Comparison of ENCODE assay signal across 8 mouse cellular contexts in the genomic region with DNA sequence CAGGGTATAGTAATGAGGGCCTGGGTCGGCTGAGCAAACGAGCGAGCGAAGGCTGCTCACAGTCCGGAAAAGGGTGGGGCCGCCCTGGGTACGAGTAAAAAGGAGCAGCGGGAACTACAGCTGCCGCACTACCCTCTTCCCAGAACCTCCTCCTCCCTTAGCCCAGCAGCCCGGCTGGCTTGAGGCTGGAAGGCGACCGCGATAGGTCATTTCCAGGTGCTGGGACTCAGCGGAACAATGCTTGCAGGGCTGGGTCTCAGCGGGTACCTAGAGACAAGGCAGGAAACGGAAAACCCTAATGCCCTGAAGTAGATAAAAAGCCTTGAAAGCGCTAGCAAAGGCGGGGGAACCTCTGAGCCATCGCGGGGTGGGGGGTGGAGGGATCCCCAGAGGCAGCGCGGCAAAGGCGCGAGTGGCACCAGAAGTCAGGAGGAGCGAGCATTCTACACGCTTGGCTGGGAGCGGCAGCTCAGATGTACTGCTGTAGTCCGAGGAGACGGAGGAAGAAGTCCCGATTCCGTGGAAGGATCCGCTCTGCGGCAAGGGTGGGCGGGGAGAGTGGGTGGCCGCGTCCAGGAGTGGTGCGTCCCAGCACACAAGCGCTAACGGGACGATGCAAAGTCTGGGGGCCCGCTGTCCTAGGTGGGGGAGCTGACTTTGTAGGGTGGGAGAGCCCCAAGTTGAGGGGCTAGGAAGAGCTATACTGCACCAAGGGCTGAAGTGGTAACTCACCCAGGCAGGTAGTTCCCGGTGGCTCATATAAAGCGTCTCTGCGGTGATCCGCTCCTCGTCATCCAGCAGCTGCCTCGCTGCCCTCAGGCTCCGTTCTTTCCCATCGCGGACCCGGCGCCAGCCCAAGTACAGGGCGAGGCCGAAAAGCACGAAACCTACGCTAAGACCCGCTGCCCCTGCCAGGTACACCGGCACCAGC. TPM values are rescaled to one million over a fixed set of nuclear protein-coding genes. Genes with fewer than 3 reads are reported as not detected.
DNase-seq lines count a peak whose midpoint lies in the region; ATAC-seq and TF ChIP-seq lines count a peak whose summit lies in the region.

No protein-coding gene starts in this region.

- H3K4me3 ChIP-seq in forebrain, embryonic 14.5 days (ENCODE audit: low read depth, low read length), result peak overlapping the region; percentile 64
- H3K4me3 ChIP-seq in hindbrain, embryonic 13.5 days, result peak overlapping the region; percentile 70
- peak overlapping the region; percentile 69 for H3K4me3 ChIP-seq in limb, embryonic 14.5 days (replicated peaks; ENCODE audit: low read length)
- peak overlapping the region; percentile 58 for H3K4me3 ChIP-seq in midbrain, embryonic 14.5 days (replicated peaks; ENCODE audit: low read depth, low read length)

- 0 out of 2 replicates have a peak, but pooled peaks cover 7% of the 10 kb centered on the region for H3K27me3 ChIP-seq in forebrain, embryonic 14.5 days (replicated peaks; ENCODE audit: control insufficient read depth, insufficient read depth, low read length)
- H3K27me3 ChIP-seq in hindbrain, embryonic 13.5 days, result peaks cover 31% of the 10 kb centered on the region
- no peaks in the 10 kb centered on the region for H3K27me3 ChIP-seq in limb, embryonic 14.5 days (ENCODE audit: control insufficient read depth, insufficient read depth, low read length)
- H3K27me3 ChIP-seq in midbrain, embryonic 14.5 days (ENCODE audit: control insufficient read depth, insufficient read depth, low read length), result peaks cover 10% of the 10 kb centered on the region; the same call in 1 of the 2 replicates

- no peak for TF ChIP-seq POLR2A in limb, embryonic 14.5 days (IDR thresholded peaks at IDR 0.05; ENCODE audit: borderline replicate concordance, extremely low read depth, insufficient read depth, insufficient read length)

- peaks cover 7% of the 10 kb centered on the region; the same call in 1 of the 2 replicates for H3K4me1 ChIP-seq in forebrain, embryonic 14.5 days (ENCODE audit: control insufficient read depth, insufficient read depth, low read length)
- peaks cover 29% of the 10 kb centered on the region for H3K4me1 ChIP-seq in hindbrain, embryonic 13.5 days (replicated peaks)
- 0 out of 2 replicates have a peak, but pooled peaks cover 10% of the 10 kb centered on the region for H3K4me1 ChIP-seq in limb, embryonic 14.5 days (ENCODE audit: control insufficient read depth, insufficient read depth, low read length)
- peaks cover 6% of the 10 kb centered on the region for H3K4me1 ChIP-seq in midbrain, embryonic 14.5 days (ENCODE audit: control insufficient read depth, insufficient read depth, low read length)

- H3K4me2 ChIP-seq in forebrain, embryonic 14.5 days (ENCODE audit: low read length), result peak overlapping the region; percentile 100
- peak overlapping the region; percentile 99 for H3K4me2 ChIP-seq in hindbrain, embryonic 13.5 days
- peak overlapping the region; percentile 96 for H3K4me2 ChIP-seq in limb, embryonic 14.5 days (replicated peaks; ENCODE audit: low read depth, low read length, severe bottlenecking)
- H3K4me2 ChIP-seq in midbrain, embryonic 14.5 days (ENCODE audit: low read length), result peak overlapping the region; percentile 100

- ATAC-seq in forebrain, embryonic 14.5 days, result peak; percentile 53
- peak; percentile 62 for ATAC-seq in hindbrain, embryonic 13.5 days (ENCODE audit: low FRiP score)
- peak; percentile 16 for ATAC-seq in limb, embryonic 14.5 days (ENCODE audit: low FRiP score, low read depth)
- peak; percentile 41 for ATAC-seq in midbrain, embryonic 14.5 days (ENCODE audit: low FRiP score, low TSS enrichment)

- under 1% methylated on average over 58 of the region's 58 CpGs for WGBS in forebrain, embryonic 14.5 days
- WGBS in hindbrain, embryonic 13.5 days, result under 1% methylated on average over 58 of the region's 58 CpGs
- WGBS in limb, embryonic 14.5 days, result under 1% methylated on average over 55 of the region's 58 CpGs
- WGBS in midbrain, embryonic 14.5 days, result under 1% methylated on average over 58 of the region's 58 CpGs

- peak overlapping the region; percentile 14; the same call in 1 of the 2 replicates for H3K27ac ChIP-seq in forebrain, embryonic 14.5 days (ENCODE audit: low read depth, low read length)
- H3K27ac ChIP-seq in hindbrain, embryonic 13.5 days, result peak overlapping the region; percentile 69
- peak overlapping the region; percentile 64; the same call in 1 of the 2 replicates for H3K27ac ChIP-seq in limb, embryonic 14.5 days (replicated peaks; ENCODE audit: low read depth, low read length)
- H3K27ac ChIP-seq in midbrain, embryonic 14.5 days (replicated peaks; ENCODE audit: low read depth, low read length), result peak overlapping the region; percentile 45; the same call in 1 of the 2 replicates

- H3K36me3 ChIP-seq in forebrain, embryonic 14.5 days (ENCODE audit: control insufficient read depth, insufficient read depth, low read length), result no peaks in the 10 kb centered on the region
- H3K36me3 ChIP-seq in hindbrain, embryonic 13.5 days, result peaks cover 13% of the 10 kb centered on the region; the same call in 1 of the 2 replicates
- peaks cover 21% of the 10 kb centered on the region for H3K36me3 ChIP-seq in limb, embryonic 14.5 days (ENCODE audit: control insufficient read depth, insufficient read depth, low read length)
- no peaks in the 10 kb centered on the region for H3K36me3 ChIP-seq in midbrain, embryonic 14.5 days (ENCODE audit: control insufficient read depth, insufficient read depth, low read length)

- DNase-seq in gastrocnemius, adult 18-20 months (ENCODE audit: low spot score), result peak; percentile 51
- DNase-seq in gastrocnemius, adult 8-10 months (ENCODE audit: low spot score in 2 of 2), result no peak
- peak; percentile 51 for DNase-seq in cerebellum, adult 11 months
- DNase-seq in forebrain, embryonic 14.5 days (ENCODE audit: low spot score), result peak; percentile 64
- DNase-seq in limb, embryonic 14.5 days (ENCODE audit: low spot score), result peak; percentile 38
- DNase-seq in midbrain, embryonic 14.5 days, result peak; percentile 76
- peak; percentile 77 to 84 for DNase-seq in spleen, postnatal 10 days (ENCODE audit: low spot score in 2 of 2)

- H3K9me3 ChIP-seq in forebrain, embryonic 14.5 days (replicated peaks; ENCODE audit: control insufficient read depth, low read length), result no peaks in the 10 kb centered on the region
- no peaks in the 10 kb centered on the region for H3K9me3 ChIP-seq in hindbrain, embryonic 13.5 days
- H3K9me3 ChIP-seq in limb, embryonic 14.5 days (ENCODE audit: control insufficient read depth, low read length), result no peaks in the 10 kb centered on the region
- H3K9me3 ChIP-seq in midbrain, embryonic 14.5 days (ENCODE audit: control insufficient read depth, low read length), result no peaks in the 10 kb centered on the region

- H3K9ac ChIP-seq in forebrain, embryonic 14.5 days (ENCODE audit: low read length), result peak overlapping the region; percentile 71
- H3K9ac ChIP-seq in hindbrain, embryonic 13.5 days, result peak overlapping the region; percentile 81
- peak overlapping the region; percentile 74 for H3K9ac ChIP-seq in limb, embryonic 14.5 days (ENCODE audit: low read depth, low read length, severe bottlenecking)
- peak overlapping the region; percentile 71 for H3K9ac ChIP-seq in midbrain, embryonic 14.5 days (replicated peaks; ENCODE audit: low read length)

RNA-seq across cellular contexts. Expression of a gene that starts 0.7 kb away (rescaled TPM):
- 10 to 100 TPM; 12.3 to 15.3 TPM for total RNA-seq in gastrocnemius, adult 18-20 months (2021)
- 10 to 100 TPM; 10.4 to 13.5 (median 13.4) TPM for total RNA-seq in gastrocnemius, adult 8-10 months (2022)
- 4.7 and 6.3 TPM in 2 replicates for polyA plus RNA-seq in forebrain, embryonic 14.5 days (2014; fragmentation: Nextera tagmentation; extraction: Ambion mirVana)
- polyA plus RNA-seq in hindbrain, embryonic 13.5 days (2015; fragmentation: Nextera tagmentation; extraction: Ambion mirVana), result 16.4 and 17.6 TPM in 2 replicates
- polyA plus RNA-seq in limb, embryonic 14.5 days (2012; rRNA removed), result 51.3 and 59.6 TPM in 2 replicates
- polyA plus RNA-seq in limb, embryonic 14.5 days (2014; fragmentation: Nextera tagmentation; extraction: Ambion mirVana), result 35.8 and 37.9 TPM in 2 replicates
- polyA plus RNA-seq in midbrain, embryonic 14.5 days (2014; fragmentation: Nextera tagmentation; extraction: Ambion mirVana), result 6.0 and 10.9 TPM in 2 replicates

RNA-seq across cellular contexts. Expression of a gene that starts 22.6 kb away (rescaled TPM):
- total RNA-seq in gastrocnemius, adult 18-20 months (2021), result 1 to 10 TPM; 4.6 to 8.3 TPM
- total RNA-seq in gastrocnemius, adult 8-10 months (2022), result 1 to 10 TPM; 5.7 to 7.5 (median 6.7) TPM
- 16.2 and 18.2 TPM in 2 replicates for polyA plus RNA-seq in forebrain, embryonic 14.5 days (2014; fragmentation: Nextera tagmentation; extraction: Ambion mirVana)
- polyA plus RNA-seq in hindbrain, embryonic 13.5 days (2015; fragmentation: Nextera tagmentation; extraction: Ambion mirVana), result 19.7 and 20.9 TPM in 2 replicates
- 15.2 and 17.2 TPM in 2 replicates for polyA plus RNA-seq in limb, embryonic 14.5 days (2012; rRNA removed)
- 13.7 and 14.5 TPM in 2 replicates for polyA plus RNA-seq in limb, embryonic 14.5 days (2014; fragmentation: Nextera tagmentation; extraction: Ambion mirVana)
- polyA plus RNA-seq in midbrain, embryonic 14.5 days (2014; fragmentation: Nextera tagmentation; extraction: Ambion mirVana), result 17.6 and 19.6 TPM in 2 replicates

RNA-seq across cellular contexts. Expression of a gene that starts 24.1 kb away (rescaled TPM):
- 1,000 to 10,000 TPM; 1,015 to 1,049 TPM for total RNA-seq in gastrocnemius, adult 18-20 months (2021)
- total RNA-seq in gastrocnemius, adult 8-10 months (2022), result 1,000 to 10,000 TPM in 2 of 4 experiments, 100 to 1,000 TPM in 2; 907 to 1,327 (median 1,023) TPM
- 2,276 and 3,259 TPM in 2 replicates for polyA plus RNA-seq in forebrain, embryonic 14.5 days (2014; fragmentation: Nextera tagmentation; extraction: Ambion mirVana)
- polyA plus RNA-seq in hindbrain, embryonic 13.5 days (2015; fragmentation: Nextera tagmentation; extraction: Ambion mirVana), result 2,639 and 2,680 TPM in 2 replicates
- 2,621 and 3,931 TPM in 2 replicates for polyA plus RNA-seq in limb, embryonic 14.5 days (2012; rRNA removed)
- 4,572 and 4,920 TPM in 2 replicates for polyA plus RNA-seq in limb, embryonic 14.5 days (2014; fragmentation: Nextera tagmentation; extraction: Ambion mirVana)
- 2,375 and 2,760 TPM in 2 replicates for polyA plus RNA-seq in midbrain, embryonic 14.5 days (2014; fragmentation: Nextera tagmentation; extraction: Ambion mirVana)

RNA-seq across cellular contexts. Expression of a gene that starts 26.5 kb away (rescaled TPM):
- total RNA-seq in gastrocnemius, adult 18-20 months (2021), result 10 to 100 TPM in 1 of 2 experiments, 1 to 10 TPM in 1; 9.0 to 28.2 TPM
- 10 to 100 TPM in 2 of 4 experiments, 1 to 10 TPM in 2; 8.7 to 11.7 (median 10.0) TPM for total RNA-seq in gastrocnemius, adult 8-10 months (2022)
- 4.6 and 5.8 TPM in 2 replicates for polyA plus RNA-seq in forebrain, embryonic 14.5 days (2014; fragmentation: Nextera tagmentation; extraction: Ambion mirVana)
- polyA plus RNA-seq in hindbrain, embryonic 13.5 days (2015; fragmentation: Nextera tagmentation; extraction: Ambion mirVana), result 4.1 and 4.2 TPM in 2 replicates
- polyA plus RNA-seq in limb, embryonic 14.5 days (2012; rRNA removed), result 54.9 and 56.7 TPM in 2 replicates
- polyA plus RNA-seq in limb, embryonic 14.5 days (2014; fragmentation: Nextera tagmentation; extraction: Ambion mirVana), result 6.1 and 6.6 TPM in 2 replicates
- 5.3 and 6.8 TPM in 2 replicates for polyA plus RNA-seq in midbrain, embryonic 14.5 days (2014; fragmentation: Nextera tagmentation; extraction: Ambion mirVana)

RNA-seq across cellular contexts. Expression of a gene that starts 31.1 kb away (rescaled TPM):
- total RNA-seq in gastrocnemius, adult 18-20 months (2021), result 100 to 1,000 TPM; 150 to 187 TPM
- total RNA-seq in gastrocnemius, adult 8-10 months (2022), result 100 to 1,000 TPM; 125 to 188 (median 158) TPM
- 732 and 818 TPM in 2 replicates for polyA plus RNA-seq in forebrain, embryonic 14.5 days (2014; fragmentation: Nextera tagmentation; extraction: Ambion mirVana)
- polyA plus RNA-seq in hindbrain, embryonic 13.5 days (2015; fragmentation: Nextera tagmentation; extraction: Ambion mirVana), result 933 and 943 TPM in 2 replicates
- polyA plus RNA-seq in limb, embryonic 14.5 days (2012; rRNA removed), result 1,142 and 1,623 TPM in 2 replicates
- 1,081 and 1,105 TPM in 2 replicates for polyA plus RNA-seq in limb, embryonic 14.5 days (2014; fragmentation: Nextera tagmentation; extraction: Ambion mirVana)
- 750 and 787 TPM in 2 replicates for polyA plus RNA-seq in midbrain, embryonic 14.5 days (2014; fragmentation: Nextera tagmentation; extraction: Ambion mirVana)

Comparison
In these comparisons a context has a peak if more than half of its experiments do, and no peak if none do; other contexts are left out.
1. DNase-seq: peak in gastrocnemius, adult 18-20 months (single experiment), cerebellum, adult 11 months (single experiment), forebrain, embryonic 14.5 days (single experiment), limb, embryonic 14.5 days (single experiment), midbrain, embryonic 14.5 days (single experiment) and spleen, postnatal 10 days (2 of 2); none in gastrocnemius, adult 8-10 months (0 of 2).
2. H3K27ac ChIP-seq: peak in every context shown above with its lines; median percentile 69 in hindbrain, embryonic 13.5 days; 64 in limb, embryonic 14.5 days; 45 in midbrain, embryonic 14.5 days; 14 in forebrain, embryonic 14.5 days.
3. Peak in every context shown above with its lines, with median percentiles within 50 percentile points of each other: ATAC-seq, H3K4me2 ChIP-seq, H3K4me3 ChIP-seq and H3K9ac ChIP-seq.